Mouse (Mus musculus) splenic B cell, adult 2 months (primary cell): ENCODE measurements at regions not wholly inside any gene's neighbourhood (a gene's known extent, or its start where the extent isn't known, plus 50 kb on each side); places are given as distances from the start of the nearest gene placed in this dataset.
A peak's percentile ranks its signal among the peaks of the same experiment; 100 is the strongest.

Experiments
- DNase-seq: peaks from one replicate; pipeline ENCODE4 v3.0.0-alpha.2; 2011; ENCODE audit warnings: low read depth, low spot score
- H3K27me3 ChIP-seq: 2 replicates; pipeline ENCODE4 v1.6.1; 2012; ENCODE audit warnings: mild to moderate bottlenecking, low read length, moderate library complexity, mixed read lengths; ENCODE audit not compliant: control insufficient read depth, poor library complexity, insufficient read depth, severe bottlenecking
- H3K36me3 ChIP-seq: 2 replicates; pipeline ENCODE4 v1.6.1; 2012; ENCODE audit warnings: mild to moderate bottlenecking, low read length, moderate library complexity, mixed read lengths; ENCODE audit not compliant: control insufficient read depth, poor library complexity, insufficient read depth, severe bottlenecking

DNA sequence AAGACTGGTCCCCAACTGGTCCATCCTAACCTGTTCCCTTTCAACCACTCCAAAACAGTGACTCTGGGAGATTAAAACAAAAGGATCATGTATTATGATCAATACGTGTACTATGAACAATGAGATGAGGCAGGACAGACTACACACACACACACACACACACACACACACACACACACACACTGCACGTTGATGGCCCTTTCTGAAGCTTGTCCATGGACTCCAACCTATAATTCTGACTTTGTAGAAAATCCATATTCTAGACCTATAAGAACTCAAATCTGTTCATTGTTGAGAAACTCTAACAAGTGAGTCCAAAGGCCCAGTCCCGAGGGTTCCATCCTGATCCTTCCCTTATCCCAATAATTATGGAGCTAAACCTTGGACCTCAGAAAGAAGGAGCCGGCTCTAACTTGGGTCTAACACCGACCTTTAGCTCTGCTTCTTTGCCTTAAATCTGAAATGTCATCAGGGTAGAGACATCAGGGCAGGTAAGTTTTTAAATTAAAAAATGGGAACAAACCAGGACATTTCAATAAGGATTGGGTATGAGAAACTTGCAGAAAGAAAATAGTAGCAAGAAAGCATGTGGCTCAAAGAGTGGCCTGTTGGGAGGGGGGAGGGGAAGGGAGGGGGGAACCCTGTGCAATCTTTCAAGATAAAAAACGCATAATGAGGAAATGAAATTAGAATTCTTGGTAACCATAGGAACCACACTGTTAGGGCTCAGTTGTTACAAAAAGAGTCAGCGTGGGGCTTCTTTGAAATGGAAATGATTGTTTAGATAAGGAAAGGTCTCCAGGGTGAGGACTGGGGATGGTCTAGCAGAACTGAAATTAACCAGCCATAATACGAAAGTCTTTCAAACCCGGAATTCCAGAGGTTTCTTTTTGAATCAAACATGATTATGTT, 187.9 kb downstream of the Dusp6 start:
- DNase-seq: peak; percentile 83
- Histone ChIP-seq H3K36me3 (no peaks in the 10 kb centered on the region; the same call in 1 of the 2 replicates), H3K27me3 (no peaks in the 10 kb centered on the region)

DNA sequence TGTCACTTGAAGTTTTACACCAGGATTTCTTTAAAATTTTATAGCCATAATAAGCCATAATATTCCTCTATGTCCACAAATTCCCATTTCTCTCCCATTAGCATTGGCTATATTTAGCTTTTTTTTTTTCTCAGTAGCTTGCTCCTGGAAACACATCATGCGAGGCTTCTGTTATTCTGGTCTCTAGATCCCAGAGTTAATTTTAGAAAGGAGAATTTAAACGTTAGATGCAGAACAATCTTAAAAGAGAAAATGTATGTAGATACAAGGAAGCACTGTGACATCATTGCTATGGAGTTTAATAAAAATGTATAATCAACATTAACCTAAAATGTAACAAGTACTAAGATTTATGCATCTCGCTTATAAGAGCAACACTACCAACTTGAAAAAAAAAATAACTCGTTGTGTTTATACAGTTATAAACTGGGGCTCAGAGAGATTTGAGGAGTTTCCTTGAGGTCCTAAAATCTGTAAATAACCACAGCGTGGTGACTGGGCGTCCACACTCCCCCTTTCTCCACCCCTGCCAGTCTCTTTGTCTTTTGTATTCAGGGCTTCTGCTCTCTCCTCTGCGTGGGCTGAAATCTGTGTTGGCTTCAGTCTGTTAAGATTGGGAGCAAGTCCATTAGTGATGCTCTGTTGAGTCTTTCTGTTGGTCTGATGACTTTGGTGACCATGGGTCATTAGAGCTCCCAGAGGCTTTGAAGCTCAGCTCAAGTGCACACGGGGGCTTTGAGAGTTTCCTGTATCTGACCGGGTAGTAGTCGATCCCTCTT, 188.8 kb downstream of the Dusp6 start:
- no peaks in the 10 kb centered on the region; the same call in 1 of the 2 replicates for H3K36me3 ChIP-seq
- H3K27me3 ChIP-seq: no peaks in the 10 kb centered on the region
- no peak for DNase-seq

DNA sequence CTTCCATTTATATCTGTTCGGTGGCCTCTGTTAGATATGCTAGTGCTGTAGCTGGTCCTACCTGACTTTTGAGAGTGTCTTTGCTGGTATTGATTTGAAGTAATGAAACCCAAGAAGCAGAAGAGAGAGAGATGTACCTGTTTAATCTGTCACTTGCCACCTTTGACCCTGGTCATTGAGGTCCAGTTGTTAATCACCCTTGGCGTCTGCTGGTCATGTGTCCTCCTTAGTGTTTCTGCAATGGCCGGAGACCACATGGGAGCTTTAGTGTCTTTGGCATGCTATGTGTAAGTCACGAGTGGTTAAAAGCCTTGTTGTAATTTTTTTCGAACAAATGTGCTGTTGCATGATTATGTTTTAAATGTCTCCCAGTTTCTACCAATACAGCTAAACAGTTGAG, 193.1 kb downstream of the Dusp6 start:
- DNase-seq: no peak
- Histone ChIP-seq H3K27me3 (no peaks in the 10 kb centered on the region), H3K36me3 (no peaks in the 10 kb centered on the region; the same call in 1 of the 2 replicates)

DNA sequence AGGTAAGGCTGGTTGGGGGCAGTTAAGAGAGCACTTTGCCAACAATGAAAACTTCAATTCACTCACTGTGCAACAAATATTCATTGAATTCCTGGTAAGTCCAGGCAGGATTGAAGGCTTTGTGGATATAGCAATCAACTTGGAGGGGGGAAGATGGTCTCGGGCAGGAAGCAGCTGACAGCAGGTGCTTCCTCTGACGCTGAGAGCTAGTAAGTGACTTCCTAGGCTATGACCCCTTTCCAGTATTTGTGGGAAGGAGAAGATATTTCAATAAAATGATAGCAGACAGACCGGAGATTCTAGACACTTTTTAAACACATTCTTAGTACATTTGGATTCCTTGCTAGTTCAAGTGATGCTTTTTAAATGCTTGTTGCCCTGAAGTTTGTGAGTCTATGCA, 195.0 kb downstream of the Dusp6 start:
- H3K36me3 ChIP-seq: no peaks in the 10 kb centered on the region
- DNase-seq: peak; percentile 39
- H3K27me3 ChIP-seq: no peaks in the 10 kb centered on the region

DNA sequence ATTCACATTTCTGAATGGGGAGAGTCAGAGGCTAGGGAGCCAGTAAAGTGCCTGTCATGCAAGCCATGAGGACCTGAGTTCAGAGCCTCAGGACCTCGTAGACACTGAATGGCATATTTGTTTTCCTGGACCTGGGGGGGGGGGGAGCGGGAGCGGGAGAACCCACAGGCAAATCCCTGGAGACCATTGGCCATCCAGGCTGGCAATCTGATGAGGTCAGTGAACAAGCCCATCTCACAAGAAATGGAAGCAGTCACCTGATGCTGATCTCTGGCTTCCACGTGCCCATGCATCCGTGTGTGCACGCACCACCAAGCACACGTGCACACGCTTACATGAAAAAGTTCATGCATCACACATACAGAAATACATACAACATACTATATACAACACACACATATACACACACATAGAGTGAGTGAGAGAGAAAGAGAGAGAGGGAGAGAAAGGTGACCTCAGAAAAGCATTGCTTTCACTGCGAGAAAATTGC, 196.2 kb downstream of the Dusp6 start:
- peak; percentile 76 for DNase-seq
- Histone ChIP-seq H3K27me3 (no peaks in the 10 kb centered on the region), H3K36me3 (no peaks in the 10 kb centered on the region)

DNA sequence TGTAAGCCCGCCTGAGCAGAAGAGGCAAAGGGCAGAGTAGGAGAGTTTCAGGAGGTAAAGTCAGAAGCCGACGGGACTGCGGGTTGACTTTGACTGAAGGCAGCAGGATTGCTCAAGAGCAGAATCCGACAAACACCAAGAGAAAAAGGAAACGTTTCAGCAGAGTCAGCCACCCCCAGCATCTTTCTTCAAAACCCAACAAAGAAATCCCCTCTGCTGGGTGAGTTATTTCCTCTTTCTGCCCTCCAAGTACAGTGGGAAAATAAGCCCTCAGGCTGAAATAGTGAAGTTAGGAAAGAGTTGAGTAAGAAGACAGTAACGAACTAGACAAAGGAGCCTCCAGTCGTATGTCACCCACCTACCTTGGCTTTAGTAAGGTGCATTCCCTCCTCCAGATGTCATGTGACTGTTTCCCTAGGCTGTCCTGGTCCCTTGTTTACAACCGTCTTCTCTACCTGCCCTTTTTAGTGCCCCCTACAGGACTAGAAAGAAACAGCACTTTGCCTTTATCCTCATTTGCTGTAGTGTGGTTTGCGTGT, 196.9 kb downstream of the Dusp6 start:
- H3K27me3 ChIP-seq: no peaks in the 10 kb centered on the region
- DNase-seq: peak; percentile 79
- no peaks in the 10 kb centered on the region for H3K36me3 ChIP-seq

DNA sequence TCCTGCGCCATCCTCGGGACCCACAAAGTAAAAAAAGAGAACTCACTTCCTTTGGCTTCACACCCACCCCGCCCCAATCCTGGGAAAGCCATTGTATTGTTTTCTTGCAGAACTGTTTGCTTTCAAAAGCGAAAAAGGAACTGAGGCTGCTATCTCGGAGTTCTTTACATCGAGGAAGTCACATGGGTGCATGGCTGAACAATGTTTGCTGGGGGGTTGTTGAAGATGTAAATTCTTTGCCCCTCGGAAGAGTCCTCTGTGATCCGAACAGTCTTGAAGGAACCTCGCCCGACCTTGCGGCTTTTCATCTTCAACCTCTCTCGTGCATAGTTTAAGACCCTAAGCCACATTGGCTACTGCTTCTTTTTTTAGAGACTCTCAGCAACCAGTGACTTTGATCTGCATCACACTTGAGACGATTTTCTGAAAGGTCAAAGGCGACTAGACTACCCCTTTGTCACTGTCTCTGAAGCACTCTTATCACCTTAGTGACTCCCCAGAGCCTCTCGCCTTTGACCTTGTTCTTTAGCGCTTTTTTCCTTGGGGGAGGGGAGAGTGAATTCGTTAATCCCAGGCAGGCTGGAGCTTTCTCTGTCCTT, 197.9 kb downstream of the Dusp6 start:
- DNase-seq: peak; percentile 79
- Histone ChIP-seq H3K36me3 (no peaks in the 10 kb centered on the region), H3K27me3 (no peaks in the 10 kb centered on the region)

DNA sequence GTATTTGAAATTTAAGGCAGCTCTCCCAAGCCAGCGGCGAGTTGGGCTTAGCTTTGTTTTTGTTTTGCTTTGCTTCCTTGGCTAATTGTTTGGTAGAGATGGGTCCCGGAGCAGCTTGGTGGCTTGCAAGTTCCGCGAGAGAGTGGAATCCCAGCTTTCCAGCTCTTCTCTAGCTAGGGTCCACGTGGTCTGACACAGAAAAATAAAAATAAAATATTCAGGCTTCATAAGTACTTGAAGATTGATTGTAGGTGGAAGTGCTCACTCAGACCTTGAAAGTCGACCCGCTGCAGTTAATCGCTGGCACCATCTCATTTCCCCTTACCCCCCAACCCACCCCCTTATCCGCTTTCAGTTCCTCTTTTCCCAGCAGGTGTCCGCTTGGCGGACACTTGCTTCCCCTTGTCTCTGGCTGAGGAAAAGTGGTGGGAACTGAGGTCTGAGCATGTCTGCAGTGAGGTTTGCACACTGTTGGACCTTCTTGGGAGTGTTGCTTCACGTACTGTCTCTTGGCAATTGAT, 198.5 kb downstream of the Dusp6 start:
- Histone ChIP-seq H3K27me3 (no peaks in the 10 kb centered on the region), H3K36me3 (no peaks in the 10 kb centered on the region)
- peak; percentile 85 for DNase-seq

DNA sequence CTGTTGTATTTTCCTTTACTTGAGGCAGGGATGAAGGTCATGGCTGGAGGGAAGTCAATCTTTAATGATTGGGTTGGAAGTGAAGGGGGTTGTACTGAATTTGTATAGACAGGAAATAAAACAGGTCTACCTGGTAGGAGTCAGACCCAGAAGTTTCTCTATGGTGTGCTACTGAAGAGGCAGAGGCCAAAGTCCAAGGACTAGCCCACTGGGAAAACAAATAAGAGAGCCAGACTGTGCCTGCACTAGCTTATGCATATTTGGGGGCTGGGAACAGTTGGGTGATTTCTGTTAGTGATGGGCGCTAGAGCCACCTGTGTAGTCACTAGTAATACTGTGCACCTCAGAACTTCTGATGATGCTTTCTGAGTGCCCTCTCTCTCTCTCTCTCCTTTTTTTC, 203.7 kb downstream of the Dusp6 start:
- Histone ChIP-seq H3K27me3 (no peaks in the 10 kb centered on the region), H3K36me3 (no peaks in the 10 kb centered on the region)
- DNase-seq: no peak

DNA sequence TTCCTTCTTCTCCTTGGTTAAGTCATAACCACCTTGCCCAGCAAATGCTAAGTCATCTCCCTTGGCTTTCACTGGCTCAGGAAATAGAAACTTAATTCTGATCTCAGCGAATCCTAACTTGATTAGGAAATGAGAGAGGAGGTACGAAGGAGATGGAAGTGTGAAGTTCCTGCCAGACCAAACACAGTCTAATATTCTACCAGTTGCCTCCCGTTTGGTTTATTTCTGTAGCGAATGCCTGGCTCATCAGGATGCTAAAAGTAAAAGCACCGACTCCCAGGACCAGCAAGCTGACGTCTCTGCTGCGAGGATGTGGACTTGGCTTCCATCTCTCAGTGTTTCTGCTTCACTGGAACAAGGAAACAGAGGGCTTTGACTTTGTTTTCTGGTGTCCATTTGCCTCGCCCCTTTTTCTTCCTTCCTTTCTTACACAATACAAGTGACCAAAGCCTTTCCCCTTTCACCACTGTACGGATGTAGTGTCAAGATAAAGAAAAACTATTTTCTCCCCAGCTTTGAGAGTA, 204.3 kb downstream of the Dusp6 start:
- DNase-seq: no peak
- no peaks in the 10 kb centered on the region for H3K27me3 ChIP-seq

DNA sequence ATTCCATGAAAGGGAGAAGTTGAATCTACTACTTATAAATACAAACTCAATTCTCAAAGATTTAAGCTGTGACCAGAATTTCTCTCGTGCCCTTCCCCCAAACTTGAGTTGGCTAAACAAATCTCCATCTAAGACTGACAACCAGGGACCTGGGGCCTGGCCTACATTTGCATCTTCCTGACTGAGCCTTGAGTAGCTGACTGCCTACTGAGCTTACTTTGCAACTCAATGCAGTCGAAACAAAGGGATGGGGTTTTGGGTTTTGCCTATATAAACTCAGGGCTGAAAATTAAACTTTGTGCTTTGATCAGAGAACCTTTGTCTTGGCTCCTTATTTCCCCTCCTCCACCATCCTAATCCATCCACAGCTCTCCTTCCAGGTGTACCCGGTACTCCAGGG, 205.9 kb downstream of the Dusp6 start:
- DNase-seq: no peak
- Histone ChIP-seq H3K36me3 (no peaks in the 10 kb centered on the region), H3K27me3 (no peaks in the 10 kb centered on the region)

More for the DNA sequence above, 204.3 kb downstream of the Dusp6 start:
- H3K36me3 ChIP-seq: no peaks in the 10 kb centered on the region

DNA sequence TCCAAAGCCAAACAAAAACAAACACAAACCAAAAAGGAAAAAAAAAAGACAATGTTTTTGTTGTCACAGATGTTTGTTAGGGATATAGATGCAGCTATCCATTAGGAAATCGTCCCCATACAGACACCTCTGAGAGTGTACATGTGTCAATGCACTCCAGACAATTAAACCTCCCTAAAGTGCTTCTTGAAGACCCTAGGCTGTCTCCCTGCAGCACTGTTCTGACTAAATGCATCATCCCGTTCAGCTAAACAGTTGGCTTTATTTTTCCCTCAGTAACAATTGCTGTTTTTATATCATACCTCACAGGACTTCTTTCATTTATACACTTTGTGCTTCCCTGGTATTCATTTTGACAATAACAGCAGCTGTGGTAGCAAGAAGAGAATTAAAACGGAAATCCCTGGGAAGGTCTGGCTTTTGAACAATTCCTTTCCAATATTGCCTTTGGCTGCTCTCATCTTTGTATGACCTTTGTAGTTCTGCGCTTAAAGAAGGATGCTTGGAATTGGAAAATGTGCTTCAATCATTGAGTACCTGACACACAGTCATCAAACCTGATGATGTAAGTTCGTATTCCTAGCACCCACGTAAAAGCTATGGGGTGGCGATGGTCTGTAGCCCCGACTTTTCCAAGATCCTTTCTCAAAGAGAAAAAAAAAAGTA, 208.9 kb downstream of the Dusp6 start:
- H3K36me3 ChIP-seq: no peaks in the 10 kb centered on the region
- no peak for DNase-seq
- no peaks in the 10 kb centered on the region for H3K27me3 ChIP-seq

DNA sequence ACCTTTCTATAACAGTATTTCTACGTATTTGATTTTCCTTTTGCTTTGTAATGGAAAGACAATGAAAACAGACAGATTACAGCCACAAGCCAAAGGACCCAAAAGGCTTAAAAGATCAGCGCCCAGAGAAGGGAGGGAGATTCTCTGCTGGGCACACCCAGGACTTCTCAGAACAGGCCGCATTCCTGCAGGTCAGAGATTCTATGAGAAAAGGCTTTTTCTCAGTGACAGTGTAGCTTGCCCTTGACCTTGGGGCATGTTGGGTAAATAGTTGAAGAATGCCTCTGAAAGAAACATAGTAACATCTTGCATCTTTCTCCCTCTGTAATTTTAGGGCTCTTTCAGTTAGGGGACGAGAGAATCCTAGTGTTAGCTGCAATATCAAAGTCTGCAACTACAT, 209.8 kb downstream of the Dusp6 start:
- Histone ChIP-seq H3K36me3 (no peaks in the 10 kb centered on the region), H3K27me3 (no peaks in the 10 kb centered on the region)
- no peak for DNase-seq

DNA sequence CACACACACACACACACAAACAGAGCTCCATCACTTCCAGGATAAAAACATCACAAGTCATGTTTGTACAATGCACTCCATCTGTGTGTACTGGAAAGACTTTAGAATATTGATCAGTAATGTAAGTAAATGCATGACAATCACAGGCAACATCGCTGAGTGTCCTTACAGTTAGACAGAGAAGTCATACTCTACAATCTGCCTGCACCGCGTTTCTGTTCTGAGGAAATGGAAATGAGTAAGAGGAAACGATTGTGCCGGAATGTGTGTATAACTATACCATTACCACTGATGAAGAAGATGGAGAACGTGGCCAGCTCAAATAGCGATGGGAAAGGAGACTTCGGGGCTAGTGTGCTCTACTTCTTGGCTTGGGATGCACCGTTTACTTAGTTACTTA, 210.7 kb downstream of the Dusp6 start:
- Histone ChIP-seq H3K36me3 (no peaks in the 10 kb centered on the region), H3K27me3 (no peaks in the 10 kb centered on the region)
- DNase-seq: no peak
